Mouse (Mus musculus) adrenal gland, adult 18-20 months (tissue): ENCODE measurements around the gene Fam180a. TPM values are rescaled to one million over a fixed set of nuclear protein-coding genes. Genes with fewer than 3 reads are reported as not detected.
"Not testable (repeated sequence)": the region's sequence is repeated elsewhere in the genome, so short reads cannot be mapped to it uniquely, and the experiment has no call there.

Source experiments
- DNase-seq, 2 experiments: peaks; one replicate each; pipeline ENCODE4 v3.0.0; 2021 to 2022; ENCODE audit warnings: low spot score in 2 of 2
- long read RNA-seq, 2 experiments: library from polyadenylated mRNA; stranded (forward); transcript quantifications; one replicate each; pipeline ENCODE4 v2.0.0; 2021
- total RNA-seq, 2 experiments: library from RNA; stranded (reverse); gene quantifications; 1 replicate in 1 of 2; 2 replicates in 1 of 2; pipeline ENCODE4 v1.2.3; 2021

Gene Fam180a
- total RNA-seq, result 1 to 10 TPM; 2.4 to 2.5 TPM
- long read RNA-seq, experiment 1, result 0 reads
- long read RNA-seq, experiment 2, partial matches to known transcripts, result 0 of 2 reads
- long read RNA-seq, experiment 2, other reads (novel, unspliced or antisense), result 0 of 2 reads

DNA sequence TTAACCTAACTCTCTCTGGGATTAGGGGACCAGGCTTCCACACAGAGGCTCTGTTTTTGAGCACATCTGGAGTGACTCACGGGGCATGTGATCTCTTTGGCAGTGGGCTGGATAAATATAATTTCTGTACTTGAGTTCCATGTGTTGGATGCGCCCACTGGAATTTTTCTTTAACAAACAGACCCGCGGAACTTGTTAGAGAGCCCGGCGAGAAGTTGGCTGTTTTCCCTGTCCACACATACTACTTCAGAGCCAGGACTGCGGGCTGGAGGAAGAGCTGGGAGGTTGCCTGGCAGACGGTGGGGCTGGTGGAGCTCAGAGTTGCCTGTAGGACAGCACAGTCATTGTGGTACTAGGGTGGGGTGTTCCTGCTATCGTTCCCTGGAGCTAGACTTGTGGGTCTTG is at the start of gene Fam180a:
Fam180a (minus strand) TSS at position 31 of the 405 bp plus-strand sequence.
- DNase-seq, result no peak

DNA sequence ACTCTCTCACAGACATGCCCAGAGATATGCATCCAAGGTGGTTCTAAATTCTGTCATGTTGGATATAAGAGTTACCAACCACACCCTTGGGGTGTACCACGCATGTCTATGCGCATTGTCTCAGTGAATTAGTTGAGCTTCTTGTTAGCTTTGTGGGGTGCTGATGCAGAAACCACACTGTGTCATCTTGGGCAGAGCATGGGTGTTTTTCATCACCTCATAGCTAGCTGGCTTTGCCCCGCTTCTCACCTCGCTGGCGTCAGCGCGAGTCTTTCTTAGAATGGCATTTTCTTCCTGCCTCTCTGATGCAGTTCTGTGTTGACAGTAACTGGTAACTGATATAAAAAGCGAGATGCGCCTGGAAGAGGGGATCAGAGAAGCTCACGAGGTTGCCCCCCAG is 48.1 kb upstream of the Fam180a start:
- DNase-seq, result no peak

DNA sequence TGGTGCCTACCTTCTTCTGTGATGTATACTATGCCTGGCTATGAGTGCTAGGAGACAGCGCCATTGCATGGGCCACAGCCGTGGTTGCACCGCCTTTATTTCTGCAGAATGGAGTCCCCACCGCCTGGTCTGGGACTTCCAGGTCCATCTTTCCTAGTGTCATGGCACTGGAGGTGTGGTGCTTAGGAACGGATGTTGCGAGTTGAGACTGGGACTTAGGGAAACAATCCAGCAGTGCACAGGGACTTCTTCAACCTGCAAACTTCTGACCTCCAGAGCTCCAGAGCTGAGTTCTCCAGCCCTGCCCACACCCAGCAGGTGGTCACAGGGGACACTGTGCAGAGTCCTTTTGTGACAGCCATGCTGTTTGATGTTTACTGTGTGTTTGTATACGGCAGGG is 44.4 kb upstream of the Fam180a start:
- DNase-seq, result no peak

DNA sequence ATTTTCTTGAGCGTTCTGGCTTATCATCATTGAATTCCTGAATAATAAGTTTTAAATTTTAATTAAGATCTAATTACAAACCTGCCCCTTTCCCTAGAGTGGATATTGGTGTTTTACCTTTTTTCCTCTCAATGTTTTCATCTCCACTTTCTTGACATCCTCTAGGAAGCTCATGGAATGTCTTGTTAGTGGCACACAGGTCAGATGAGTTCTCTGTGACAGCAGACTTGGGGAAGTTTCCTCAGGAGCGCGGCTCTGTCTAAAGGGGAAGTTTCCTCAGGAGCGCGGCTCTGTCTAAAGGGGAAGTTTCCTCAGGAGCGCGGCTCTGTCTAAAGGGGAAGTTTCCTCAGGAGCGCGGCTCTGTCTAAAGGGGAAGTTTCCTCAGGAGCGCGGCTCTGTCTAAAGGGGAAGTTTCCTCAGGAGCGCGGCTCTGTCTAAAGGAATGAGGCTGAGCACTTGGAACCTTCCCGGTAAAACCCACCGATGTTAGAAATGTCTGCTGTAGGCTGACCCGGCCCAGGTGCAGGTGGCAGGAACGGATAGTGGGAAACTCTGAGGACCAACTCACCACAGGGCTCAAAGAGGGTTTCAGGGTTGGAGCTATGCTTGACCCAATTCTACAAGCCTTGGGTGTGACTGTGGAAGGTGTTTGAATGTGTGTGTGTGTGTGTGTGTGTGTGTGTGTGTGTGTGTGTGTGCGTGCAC is 43.8 kb upstream of the Fam180a start:
- not testable (repeated sequence) for DNase-seq

DNA sequence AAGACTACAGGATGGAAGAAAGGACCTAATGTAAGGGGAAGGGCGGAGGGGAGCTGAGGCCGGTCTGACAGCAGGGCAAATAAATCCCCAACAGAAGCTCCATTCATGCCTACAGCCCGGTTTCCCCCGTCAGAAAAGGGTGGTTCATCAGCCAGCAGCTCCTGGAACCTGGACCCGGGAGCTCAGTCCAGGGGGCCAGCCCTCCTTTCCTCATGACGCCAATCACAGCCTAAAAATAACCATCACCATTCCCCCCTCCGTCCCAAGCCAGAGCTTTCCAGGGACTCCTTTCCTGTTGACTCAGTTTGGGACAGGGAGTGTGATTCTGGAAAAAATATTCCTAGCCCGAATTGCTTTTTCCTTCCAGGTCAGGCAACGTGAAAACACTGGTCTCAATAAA is 36.7 kb upstream of the Fam180a start:
- DNase-seq, result no peak

DNA sequence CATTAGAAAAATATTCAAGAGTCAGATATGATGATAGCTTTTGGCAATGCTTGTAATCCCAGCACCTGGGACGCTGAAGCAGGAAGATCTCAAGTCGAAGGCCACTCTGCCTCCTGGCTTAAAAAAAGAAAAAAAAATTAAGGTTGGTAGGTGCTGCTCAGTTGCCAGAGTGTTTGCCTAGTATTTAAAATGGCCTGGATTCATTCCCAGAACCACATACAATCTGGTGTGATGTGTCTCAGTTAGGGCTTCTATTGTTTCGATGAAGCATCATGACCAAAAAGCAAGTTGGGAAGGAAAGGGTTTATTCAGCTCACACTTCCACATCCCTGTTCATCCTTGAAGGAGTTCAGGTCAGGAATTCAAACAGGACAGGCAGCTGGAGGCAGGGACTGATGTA is 29.4 kb upstream of the Fam180a start:
- DNase-seq, result no peak

DNA sequence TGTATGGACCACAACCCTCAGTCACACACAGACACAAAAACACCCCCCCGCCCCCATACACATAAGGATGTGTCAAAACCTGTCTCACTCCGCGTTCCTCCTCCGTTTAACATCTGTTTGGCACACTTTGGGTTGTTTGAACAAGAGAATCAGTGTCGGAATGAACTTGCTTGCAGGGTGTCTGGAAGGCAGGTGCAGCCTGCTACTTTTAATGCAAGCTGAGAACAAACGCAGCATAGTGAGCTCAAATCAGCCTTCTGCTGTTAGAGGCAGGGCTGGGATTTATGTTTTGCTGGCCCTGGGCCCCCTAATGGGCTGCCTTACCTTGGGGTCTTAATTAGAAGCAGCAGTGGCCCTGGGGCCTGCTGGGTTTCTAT is 28.7 kb upstream of the Fam180a start:
- no peak for DNase-seq

DNA sequence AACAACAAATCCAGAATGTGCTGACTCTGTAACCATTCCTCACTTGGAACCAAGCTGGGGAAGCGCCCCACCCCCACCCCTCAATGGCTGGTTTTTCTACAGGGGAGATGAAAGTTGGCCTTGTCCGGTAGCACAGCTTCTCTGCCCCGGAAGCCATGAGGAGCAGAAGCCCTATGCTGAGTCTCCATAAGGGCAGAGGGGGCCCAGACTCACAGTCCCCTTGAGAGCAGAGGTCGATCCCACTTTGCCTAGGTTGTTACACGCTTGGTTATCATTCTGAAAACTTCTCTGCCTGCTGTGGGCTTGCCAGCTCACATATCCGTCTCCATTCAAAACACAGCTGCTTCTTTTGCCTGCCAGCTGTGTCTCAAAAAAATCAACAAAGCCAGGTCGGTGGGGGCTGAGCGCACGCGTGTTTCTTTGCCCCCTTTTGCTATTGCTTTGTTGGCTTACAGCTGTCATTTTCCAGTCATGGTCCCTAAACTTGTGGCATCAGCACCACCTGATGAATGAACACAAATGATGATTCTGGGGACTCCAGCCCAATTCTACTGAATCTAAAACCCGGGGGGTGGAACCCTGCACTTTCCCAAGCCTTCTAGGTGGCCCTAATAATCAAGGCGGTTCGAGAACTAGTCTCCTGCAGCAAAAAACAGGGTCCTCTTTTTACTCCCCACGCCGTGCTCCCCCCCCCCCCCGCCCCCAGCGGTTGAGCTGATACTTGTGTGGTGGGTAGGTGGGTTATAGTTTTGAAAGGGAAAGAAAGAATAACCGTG is 28.1 kb upstream of the Fam180a start:
- no peak for DNase-seq

DNA sequence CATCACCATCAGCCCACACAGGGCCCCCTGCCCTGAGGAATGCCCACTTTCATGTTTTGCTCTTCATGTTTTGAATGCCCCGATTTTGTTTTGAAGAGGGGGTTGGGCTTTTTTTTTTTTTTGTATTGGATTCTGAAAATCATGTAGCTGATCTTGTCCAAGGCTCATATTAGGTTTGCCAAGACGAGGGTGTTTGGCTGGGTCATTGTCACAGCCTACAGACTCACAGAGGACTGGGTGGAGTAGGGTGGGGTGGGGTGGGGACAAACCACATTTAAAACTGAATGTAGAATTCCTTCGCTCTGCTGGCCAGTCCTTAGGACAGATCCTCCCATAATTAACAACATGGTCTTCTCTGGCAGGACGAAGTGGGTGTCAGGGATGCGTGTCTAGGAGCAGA is 27.5 kb upstream of the Fam180a start:
- no peak for DNase-seq

DNA sequence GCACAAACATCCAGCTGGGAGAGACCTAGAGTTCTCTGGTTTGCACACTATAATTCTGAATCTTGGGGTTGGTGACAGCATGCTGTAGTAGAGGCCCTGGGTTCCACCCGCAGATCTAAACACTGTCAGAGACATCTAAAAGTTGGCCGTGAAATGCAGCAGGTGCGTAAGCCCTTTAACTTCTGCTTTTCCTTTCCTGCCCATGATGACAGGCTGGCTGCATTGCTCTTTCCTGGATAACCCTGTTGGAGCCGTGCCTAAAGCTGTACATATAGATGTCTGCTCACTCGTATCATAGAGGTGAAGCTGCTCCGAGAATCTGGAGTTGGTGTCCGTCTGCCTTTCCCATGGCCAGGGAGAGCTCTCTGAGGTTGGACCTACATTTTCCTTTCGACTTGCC is 26.9 kb upstream of the Fam180a start:
- DNase-seq, result no peak

DNA sequence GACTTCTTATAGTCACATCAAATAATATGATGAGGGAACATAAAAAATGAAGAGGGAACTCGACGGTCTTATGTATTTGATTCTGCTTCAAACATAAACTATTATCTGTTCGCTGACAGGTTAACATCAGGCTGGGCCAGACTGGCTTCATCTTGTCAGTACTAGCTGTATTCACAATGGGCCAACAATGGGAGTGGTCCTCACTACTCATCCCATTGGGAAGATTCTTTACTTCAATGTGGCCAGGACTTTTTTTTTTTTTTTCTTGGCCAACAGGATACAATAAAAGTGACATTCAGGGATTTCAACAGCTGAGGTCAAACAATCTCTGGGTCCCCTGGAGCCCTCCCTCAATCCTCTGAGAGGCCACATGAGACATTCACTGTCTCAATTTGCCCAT is 25.9 kb upstream of the Fam180a start:
- DNase-seq, result no peak

DNA sequence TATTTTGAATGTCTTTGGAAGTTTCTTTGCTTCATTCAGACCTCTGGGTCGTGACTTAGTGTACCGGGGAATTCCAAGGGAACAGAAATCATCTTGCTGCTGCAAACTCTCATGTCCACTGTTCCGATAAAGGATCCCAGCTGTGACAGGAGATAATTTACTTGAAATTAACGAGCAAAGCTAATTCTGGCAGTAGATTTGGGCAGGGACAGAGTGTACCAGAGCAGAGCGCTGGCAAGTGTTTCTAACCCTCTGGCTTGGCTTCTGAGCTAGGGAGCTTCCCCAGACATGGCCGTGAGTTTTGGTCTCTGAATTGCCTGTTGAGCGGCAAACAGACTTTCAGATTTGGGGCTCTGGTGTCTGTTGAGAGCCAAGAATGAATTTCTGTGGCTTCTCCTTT is 23.8 kb upstream of the Fam180a start:
- no peak for DNase-seq

DNA sequence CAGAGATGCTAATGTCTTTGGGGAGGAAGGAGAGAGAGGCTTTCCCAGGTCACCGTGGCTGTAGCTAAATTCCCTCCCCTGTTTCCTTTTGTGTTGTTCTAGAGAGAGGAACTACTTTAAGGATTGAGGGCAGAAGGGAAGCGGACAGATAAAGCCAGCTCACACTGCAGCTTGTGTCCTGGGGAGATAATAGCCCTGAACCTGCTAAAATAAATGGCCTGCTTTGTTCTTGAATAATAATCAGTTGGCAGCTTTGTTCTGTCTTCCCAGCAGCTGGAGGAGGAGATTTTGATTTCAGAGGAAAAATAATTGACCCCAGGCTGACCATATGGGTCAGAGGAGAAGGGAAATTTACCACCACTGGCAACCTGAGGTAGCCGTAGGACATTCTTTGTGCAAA is 12.7 kb upstream of the Fam180a start:
- no peak for DNase-seq

DNA sequence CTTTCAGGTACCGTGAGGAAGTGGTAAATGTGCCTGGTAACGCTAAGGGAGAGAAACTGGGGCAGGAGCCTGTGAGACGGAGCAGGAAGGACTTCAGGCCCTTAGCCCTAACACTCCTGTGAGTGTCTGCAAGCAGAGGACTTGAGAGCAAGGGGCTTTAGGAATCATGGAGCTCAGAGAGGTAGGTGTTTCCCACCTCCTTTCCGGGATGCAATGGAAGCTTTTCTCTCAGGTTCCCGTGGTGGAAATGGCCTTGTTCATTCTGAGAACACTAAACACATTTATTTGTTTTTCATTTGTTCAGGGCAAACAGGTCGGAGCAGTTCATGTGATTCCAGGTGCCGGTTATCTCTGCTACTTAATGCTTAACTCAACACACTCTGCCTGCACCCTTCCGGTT is 11.9 kb upstream of the Fam180a start:
- DNase-seq, result no peak

DNA sequence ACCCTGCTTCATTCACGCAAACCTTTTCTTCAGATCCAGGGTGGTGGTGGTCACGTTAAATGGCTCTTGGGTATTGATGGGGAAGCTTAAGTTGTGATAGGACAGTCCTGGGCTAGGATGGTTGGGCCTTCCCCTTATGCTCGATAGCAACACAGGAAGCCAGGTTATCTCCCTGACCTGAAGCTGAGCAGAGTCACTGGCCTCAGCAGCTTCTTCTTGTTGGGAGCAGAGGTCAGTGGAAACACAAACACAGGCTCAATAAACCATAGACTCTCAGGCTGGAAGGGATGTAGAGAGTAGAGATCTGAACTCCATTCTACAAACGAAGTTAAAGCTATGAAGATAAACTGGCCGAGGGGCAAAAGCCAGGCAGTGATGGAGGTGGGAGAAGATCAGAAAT is 9.5 kb upstream of the Fam180a start:
- DNase-seq, result no peak

DNA sequence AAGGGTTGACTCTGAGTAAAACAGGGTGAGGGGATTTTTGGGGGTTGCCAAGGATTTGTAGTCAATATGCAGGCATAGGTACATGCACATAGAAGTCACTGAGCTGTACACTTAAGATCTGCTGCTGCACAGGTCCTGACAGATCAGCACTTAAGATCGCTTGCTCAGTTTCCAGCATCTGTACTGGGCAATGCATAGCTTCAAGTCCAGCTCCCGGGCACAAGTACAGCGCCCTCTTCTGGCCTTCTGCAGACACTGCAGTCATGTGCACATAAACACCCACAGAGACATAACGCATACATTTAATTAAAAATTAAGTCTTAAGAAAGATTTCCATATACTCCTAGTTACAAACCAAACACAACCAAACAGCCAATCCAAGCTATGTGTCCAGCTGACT is 8.3 kb upstream of the Fam180a start:
- DNase-seq, result no peak

DNA sequence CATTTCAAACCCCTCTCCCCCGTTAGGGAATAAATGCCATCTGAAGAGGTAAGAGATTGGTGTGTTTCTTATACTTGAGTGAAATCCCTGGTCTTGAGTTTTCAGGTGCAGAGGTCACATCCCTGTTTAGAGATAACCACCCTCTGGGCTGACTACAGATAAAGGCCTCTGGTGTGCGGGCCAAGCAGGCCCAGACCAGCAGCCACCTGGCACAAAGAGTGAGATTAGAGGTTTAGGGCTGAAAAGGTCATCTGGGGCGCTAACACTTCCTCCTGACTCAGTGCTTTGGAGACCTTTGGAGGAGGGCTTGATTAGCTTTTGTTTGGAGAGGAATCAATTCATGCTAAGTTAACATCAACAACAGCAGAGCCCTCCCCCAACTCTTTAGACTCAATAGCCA is 7.7 kb upstream of the Fam180a start:
- DNase-seq, result no peak

DNA sequence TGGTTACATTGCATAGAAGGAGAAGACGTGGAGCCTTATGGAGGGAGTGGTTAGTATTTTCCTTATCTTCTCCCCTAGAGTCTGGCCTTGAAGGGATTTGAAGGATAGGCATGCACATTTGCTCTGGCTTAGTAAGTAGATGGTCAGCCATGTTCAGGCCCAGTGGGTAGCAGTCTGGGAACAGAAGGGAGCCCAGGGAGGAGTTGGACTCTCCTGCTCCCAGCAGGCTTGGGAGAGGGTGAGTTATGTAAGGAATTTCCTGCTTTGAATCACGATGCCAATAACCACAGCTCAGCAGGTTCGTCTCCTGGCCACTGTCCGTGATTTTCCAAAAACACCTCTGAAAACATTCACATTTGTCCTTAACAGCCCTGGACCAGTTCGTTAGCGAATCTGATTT is 4.9 kb upstream of the Fam180a start:
- DNase-seq, result no peak

DNA sequence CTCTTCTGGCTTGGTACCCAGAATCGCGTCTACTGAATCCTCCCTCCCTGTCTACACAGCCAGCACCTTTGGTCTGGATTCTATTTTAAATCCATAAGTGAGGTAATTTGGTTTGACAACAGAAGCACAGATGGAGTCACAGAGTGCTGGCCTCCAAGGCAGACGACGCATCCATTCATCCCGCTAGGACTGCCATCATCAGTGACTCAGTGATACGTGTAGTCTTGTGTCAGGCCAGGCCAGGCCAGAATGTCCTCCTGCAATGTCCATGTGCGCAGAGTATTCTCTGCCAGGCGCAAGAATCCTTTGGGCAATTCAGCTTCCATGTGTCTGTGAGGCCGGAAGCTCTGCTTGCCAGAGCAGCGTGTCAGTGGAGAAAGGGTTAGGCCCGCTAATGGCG is 4.0 kb upstream of the Fam180a start:
- DNase-seq, result no peak

DNA sequence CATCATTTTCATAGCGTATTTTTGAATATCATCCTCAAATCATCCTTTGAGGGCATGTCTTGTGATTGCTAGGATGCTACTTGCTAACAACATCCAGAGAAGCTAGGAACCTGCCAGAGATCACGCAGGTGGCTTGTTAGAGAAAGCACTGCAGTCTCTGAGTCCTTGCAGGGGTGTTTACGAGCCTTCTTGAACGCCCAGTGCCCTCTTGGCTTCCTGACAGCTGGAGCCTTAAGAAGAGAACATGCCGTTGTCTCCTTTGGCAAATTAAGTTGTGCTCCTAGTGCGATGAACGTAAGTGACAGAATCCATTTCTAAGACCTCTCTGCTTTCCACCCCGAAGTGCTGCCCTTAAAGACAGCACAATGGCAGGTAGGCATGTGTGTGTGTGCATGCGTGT is 1.6 kb downstream of the Fam180a start:
- DNase-seq, result no peak

DNA sequence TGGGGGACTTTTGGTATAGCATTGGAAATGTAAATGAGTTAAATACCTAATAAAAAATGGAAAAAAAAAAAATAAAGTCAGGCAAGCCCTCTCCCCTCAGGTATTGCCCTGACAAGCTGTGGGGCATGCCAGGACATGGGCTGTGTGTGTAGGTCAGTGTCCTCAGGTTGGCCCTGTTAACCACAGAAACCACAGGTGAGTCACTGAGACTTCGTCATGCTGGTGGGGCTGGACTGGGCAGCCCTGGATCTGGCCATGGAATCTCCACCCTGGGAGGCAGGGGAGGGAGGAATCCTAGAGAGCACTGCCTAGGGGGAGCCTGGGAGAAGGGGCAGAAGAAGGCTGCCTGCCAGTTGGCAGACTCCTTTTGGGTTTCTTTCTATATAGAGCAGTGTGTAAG is 2.9 kb downstream of the Fam180a start:
- DNase-seq, result no peak

DNA sequence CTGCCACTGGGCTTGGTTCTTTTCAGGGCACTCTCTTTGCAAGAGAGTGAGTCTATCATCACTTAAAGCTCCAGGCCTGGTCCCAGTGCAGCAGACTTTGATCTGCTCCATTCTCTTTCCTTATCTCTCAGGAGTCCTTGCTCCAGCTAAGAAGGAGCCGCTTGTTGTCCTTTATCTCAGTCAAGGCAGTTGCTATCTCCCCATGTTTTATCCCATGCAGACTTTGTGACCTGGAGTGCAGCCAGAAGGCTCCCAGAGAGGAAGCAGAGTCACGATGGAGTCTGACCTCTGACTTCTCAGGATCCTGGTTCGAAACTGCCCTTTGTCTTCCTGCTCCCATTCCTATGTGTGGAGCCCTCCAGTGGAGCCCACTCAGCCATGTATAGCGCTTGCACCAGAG is 4.8 kb downstream of the Fam180a start:
- no peak for DNase-seq

DNA sequence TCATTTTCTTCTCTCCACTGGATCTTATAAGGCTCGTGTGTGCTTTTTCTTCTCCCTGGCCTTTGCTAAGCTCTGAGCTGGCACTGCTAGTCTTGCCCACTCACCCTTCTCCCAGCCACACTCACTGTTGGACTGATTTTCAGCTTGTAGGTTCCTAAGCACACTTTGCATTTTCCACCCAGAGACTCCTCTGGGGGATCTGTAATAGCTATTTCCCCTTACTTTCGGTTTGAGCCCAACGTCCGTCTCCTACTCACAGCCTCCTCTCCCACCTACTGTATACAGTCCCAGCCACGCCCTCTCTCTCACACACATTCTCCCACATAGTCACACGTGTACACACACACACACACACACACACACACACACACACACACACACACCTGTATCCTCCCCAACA is 6.1 kb downstream of the Fam180a start:
- no peak for DNase-seq
